Mouse (Mus musculus): Measurements from ENCODE around the gene Sirt2.

Gene Sirt2

GRCm38 (mm10) chr7:28792391-28793185, 26.1 kb downstream of the Sirt2 start:
- intact Hi-C loops (cut with DNase I), result no loop called here

- intact Hi-C loops (cut with DNase I), result no loop called here
Observed at GRCm38 (mm10) chr7:28793834-28794233, 27.3 kb downstream of the Sirt2 start.

- intact Hi-C loops (cut with DNase I), result no loop called here
Observed at GRCm38 (mm10) chr7:28794496-28794895, 28.0 kb downstream of the Sirt2 start.

DNA sequence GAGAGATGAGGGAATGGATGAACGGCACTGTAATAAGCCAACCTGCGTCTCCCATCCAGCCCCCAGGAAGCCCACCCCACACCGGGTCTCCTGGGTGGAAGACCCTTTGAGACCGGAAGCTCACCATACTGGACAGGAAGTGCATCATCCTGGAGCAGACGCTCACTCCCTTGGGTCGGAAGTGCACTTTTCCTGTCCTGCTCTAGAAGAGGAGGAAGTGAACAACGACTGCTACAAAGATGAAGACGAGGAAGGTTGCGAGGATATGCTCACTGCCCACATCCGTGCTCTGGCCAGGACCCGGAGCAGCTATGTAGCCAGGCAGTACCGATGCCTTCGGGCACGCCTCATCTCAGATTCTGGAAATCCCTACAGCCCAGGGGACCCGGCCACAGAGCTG, 29.3 kb downstream of the Sirt2 start:
- intact Hi-C loops (cut with DNase I), result no loop called here

GRCm38 (mm10) chr7:28796562-28796975, 30.0 kb downstream of the Sirt2 start:
- intact Hi-C loops (cut with DNase I), result no loop called here

DNA sequence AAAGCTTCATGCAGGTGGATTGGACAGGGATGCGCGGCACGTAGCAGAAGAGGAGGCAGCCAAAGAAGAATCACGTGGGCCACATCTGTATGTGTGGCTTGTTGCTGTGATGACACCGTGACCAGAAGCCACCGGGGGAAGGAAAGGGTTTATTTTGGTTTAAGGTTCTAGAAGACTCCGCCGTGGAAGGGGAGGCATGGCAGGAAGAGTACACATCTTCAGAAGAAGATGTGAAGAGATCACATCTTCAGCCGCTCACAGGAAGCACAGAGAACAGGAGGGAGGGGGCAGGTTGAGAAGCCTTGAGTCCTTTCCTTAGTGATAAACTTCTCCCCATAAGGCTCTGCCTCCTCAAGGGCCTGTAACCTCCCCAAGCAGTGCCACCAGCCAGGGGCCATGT, 33.5 kb downstream of the Sirt2 start:
- intact Hi-C loops (cut with DNase I), result loop anchor here (2.0 kb wide), 1 partner anchor 67 kb away; no protein-coding TSS in a partner anchor

- intact Hi-C loops (cut with DNase I), result no loop called here
Observed at GRCm38 (mm10) chr7:28801451-28801850, 34.9 kb downstream of the Sirt2 start.

DNA sequence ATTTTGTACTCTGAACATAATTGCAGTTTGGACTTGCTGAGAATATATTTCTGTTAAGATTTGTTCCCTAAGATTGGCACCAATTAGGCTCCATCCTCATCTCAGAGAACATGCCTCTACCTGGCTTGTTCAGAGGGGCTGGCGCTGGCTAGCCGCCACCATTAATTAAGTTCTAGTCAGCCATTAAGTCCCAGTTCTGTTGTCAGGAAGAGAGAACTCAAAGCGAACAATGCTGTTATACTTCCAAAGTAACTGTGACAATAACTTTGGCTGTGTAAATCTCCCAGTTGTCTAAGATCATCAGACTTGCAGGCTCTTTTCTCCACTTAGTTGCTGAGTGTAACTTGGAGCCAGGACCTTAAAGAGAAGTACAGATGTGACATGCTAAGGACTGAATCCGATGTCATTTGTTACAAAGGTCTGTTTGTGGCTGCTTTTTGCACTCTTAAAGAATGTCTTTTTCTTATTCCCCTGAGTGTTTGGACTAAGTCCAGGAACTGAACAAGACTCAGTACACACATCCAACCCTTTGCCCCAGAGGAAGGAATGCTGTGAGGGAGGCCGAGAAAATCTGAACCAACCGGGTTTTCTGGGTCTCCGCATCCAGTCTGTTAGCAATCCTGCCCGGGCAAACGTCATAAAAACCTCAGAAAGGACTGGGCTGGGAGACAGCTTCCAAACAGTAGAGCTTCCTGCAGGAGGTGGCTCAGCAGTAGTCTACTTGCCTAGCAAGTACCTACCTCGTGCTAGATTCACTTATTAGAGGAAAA, 35.6 kb downstream of the Sirt2 start:
- intact Hi-C loops (cut with DNase I), result no loop called here

- intact Hi-C loops (cut with DNase I), result no loop called here
Observed at GRCm38 (mm10) chr7:28802846-28803588, 36.5 kb downstream of the Sirt2 start.

- intact Hi-C loops (cut with DNase I), result no loop called here
Observed at GRCm38 (mm10) chr7:28803756-28804155, 37.2 kb downstream of the Sirt2 start.

DNA sequence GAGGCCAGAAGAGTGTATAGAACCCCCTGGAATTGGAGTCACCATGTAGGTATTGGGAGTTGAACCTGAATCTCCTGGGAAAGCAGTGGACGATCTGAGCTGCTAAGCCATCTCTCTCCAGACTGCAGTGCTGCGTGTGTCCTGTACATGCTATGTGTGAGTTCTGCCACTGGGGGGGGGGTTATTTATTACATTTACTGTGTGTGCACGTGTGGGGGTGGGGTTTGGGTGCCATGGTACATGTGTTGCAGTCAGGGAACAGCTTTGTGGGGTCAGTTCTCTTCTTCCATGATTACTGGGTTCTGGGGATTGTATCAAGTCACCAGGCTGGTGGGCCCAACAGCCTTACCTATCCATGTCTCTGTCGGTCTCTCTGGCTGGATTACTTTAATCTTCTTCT, 40.3 kb downstream of the Sirt2 start:
- intact Hi-C loops (cut with DNase I), result no loop called here

- intact Hi-C loops (cut with DNase I), result no loop called here
Observed at GRCm38 (mm10) chr7:28807641-28808220, 41.2 kb downstream of the Sirt2 start.

DNA sequence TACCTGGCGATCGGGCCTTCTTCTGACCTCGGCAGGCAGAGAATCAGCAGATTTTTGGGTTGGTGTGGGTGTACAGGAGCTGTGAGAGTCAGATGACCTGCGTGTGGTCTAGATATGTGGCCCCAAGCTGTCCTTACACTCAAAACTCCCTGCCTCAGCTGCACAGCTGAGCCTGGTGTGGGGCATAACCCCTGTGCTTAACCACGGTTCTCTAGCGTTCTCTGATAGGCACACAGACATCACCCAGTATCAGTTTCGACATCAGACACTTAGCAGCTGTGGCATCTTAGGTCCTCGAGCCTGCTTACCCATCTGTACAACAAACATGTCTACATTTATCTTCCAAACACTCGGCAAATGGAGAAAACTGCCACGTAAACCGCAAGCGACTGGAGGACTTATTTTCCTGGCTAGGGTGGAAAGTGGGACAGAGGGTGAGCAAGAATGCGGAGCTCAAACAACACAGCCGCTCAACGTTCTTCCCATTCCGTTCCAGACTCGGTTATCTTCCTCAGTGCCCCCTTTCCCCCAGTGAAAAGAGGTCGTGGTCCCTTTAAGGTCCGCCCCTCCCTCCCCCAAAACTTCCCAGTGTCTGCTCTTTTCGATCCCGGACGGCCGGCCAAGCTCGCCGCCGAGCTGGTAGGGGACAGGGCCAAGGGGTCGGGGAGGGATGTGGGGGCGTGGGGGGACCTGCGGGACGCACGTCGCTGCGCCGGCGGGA, 41.8 kb downstream of the Sirt2 start, which contains the start of gene Hnrnpl:
Gene Hnrnpl, plus strand, starts transcription at position 321 of the 721 bp plus-strand sequence.
- intact Hi-C loops (cut with DNase I), result no loop called here

- intact Hi-C loops (cut with DNase I), result no loop called here
Observed at GRCm38 (mm10) chr7:28808957-28809393, 42.4 kb downstream of the Sirt2 start.

GRCm38 (mm10) chr7:28809401-28810089, 43.0 kb downstream of the Sirt2 start:
- intact Hi-C loops (cut with DNase I), result no loop called here

- intact Hi-C loops (cut with DNase I), result no loop called here
Observed at GRCm38 (mm10) chr7:28810107-28811066, 43.9 kb downstream of the Sirt2 start.

DNA sequence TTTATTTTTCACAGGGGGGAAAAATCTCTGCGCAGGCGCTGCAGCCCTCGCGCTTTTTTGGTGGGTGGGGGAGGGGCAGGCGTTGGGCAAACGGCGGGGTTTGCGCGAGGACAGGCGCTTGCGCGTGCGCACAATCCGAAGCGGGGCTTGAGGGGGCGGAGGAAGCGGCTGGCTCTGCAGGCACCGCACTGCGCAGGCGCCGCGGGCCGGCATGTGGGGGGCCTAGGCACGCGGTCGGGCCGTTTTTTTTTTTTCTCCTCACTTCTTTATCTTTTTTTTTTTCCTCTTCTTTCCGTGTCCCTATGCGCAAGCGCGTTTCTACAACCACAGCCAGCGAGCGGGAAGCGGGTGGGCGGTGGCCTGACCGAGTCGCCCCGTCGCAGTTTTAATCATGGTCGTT, 44.7 kb downstream of the Sirt2 start:
- intact Hi-C loops (cut with DNase I), result no loop called here

DNA sequence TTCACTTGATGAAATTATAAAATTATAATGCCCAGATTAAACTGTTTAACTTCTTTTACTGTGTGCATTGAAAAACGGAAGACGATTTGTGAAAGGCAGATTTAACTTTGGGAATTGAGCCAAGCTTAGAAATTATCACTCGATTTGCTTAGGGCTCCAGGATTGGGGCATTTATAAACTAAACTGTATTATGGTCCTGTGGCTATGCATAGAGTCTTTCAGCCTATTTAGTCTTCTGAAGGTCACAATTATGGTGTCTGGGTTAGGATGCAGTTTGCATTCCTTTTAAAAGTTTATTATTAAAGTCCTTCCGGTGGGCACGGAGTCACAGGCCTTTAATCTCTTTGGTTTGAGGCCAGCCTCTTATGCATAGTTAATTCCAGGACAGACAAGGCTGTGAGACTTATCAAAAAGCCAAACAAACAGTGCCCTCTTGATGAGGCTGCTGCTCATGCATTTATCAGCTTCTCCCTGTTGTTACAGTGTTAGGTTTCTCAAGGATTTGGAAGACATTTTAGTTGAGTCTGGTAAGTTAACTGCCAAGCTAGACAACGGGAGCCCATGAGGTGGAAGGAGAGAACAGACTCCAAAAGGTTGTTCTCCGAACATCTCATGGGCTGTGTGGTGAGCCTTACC, 45.2 kb downstream of the Sirt2 start:
- intact Hi-C loops (cut with DNase I), result no loop called here
